Mouse (Mus musculus) embryonic facial prominence, embryonic 14.5 days (tissue): ENCODE results near the gene Ugt2a3. TPM values are rescaled to one million over a fixed set of nuclear protein-coding genes. Genes with fewer than 3 reads are reported as not detected.
"Not testable (repeated sequence)": the region's sequence is repeated elsewhere in the genome, so short reads cannot be mapped to it uniquely, and the experiment has no call there.

Experiments
- ATAC-seq: fragments of 200-750 bp; cut with Nextera tagmentation; 2 replicates; pipeline ENCODE4 v1.8.0; 2017; ENCODE audit warnings: low read depth, moderate number of reproducible peaks, moderate TSS enrichment
- DNase-seq: peaks from one replicate; pipeline ENCODE4 v3.0.0-alpha.2; 2015; ENCODE audit warnings: low spot score
- H3K27ac ChIP-seq: fragments of 300-500 bp; sonication (generic); replicated peaks from 2 replicates; pipeline ENCODE4 v1.5.1; 2014; ENCODE audit warnings: low read depth, mild to moderate bottlenecking, low read length, moderate library complexity
- H3K27me3 ChIP-seq: fragments of 300-500 bp; sonication (generic); replicated peaks from 2 replicates; pipeline ENCODE4 v1.6.1; 2014; ENCODE audit warnings: low read length; ENCODE audit not compliant: control insufficient read depth, insufficient read depth
- H3K36me3 ChIP-seq: fragments of 300-500 bp; sonication (generic); 2 replicates; pipeline ENCODE4 v1.6.1; 2014; ENCODE audit warnings: low read length, mixed read lengths; ENCODE audit not compliant: control insufficient read depth, insufficient read depth
- H3K4me1 ChIP-seq: fragments of 300-500 bp; sonication (generic); 2 replicates; pipeline ENCODE4 v1.6.1; 2014; ENCODE audit warnings: antibody characterized with exemption, low read length; ENCODE audit not compliant: control insufficient read depth, insufficient read depth
- H3K4me2 ChIP-seq: fragments of 300-500 bp; sonication (generic); 2 replicates; pipeline ENCODE4 v1.6.1; 2014; ENCODE audit warnings: low read depth, mild to moderate bottlenecking, low read length, moderate library complexity, mixed read lengths
- H3K4me3 ChIP-seq: fragments of 300-500 bp; sonication (generic); 2 replicates; pipeline ENCODE4 v1.5.1; 2014; ENCODE audit warnings: low read depth, mild to moderate bottlenecking, low read length
- H3K9ac ChIP-seq: fragments of 300-500 bp; sonication (generic); 2 replicates; pipeline ENCODE4 v1.6.1; 2014; ENCODE audit warnings: low read depth, mild to moderate bottlenecking, low read length, moderate library complexity, mixed read lengths
- H3K9me3 ChIP-seq: fragments of 300-500 bp; sonication (generic); 2 replicates; pipeline ENCODE4 v1.6.1; 2016; ENCODE audit warnings: low read length; ENCODE audit not compliant: control insufficient read depth
- WGBS: fragments of 180-500 bp; shearing (Covaris S2); extraction: QIAGEN DNeasy Blood & Tissue Kit; methylation state at CpG from one replicate; pipeline ENCODE4 v1.1.7; 2014; 5-methylcytosine and 5-hydroxymethylcytosine counted together
- polyA plus RNA-seq: library from polyadenylated mRNA; unstranded; fragments of >200 nt; fragmentation: Nextera tagmentation; extraction: Ambion mirVana; gene quantifications from 2 replicates; pipeline ENCODE4 v1.2.1, GENCODE M21; 2014

Gene Ugt2a3
- polyA plus RNA-seq, 1 experiment from 2014 or later, result not detected

DNA sequence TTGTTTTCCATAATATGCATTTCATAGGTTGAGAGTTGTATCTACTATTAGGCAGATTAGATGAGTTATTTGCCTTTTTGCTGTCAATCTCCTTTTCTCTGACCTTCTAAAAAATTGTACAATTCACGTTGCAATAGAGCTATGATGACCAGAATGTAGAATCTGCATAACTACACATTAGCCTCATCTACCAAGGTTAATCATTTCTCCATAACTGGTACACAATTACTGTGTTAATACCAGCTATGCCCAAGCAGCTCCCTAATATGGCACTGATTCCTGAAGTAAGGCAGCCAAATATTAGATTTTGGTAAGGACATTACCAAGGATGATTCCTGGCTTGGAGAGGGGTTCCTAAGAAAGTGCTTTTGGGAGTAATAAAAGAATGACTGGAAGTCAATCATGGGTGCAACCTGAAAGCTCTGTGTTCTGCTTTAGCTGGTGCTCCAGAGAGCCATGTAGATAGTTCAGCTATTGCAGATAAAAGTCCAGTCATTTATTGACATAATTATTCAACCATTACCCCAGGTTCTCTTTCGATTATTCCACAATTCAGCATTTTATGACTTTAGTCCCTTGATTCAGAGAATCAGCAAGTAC is 10.6 kb upstream of the Ugt2a3 start:
- H3K9me3 ChIP-seq, H3K4me2 ChIP-seq, H3K4me3 ChIP-seq, H3K9ac ChIP-seq, H3K36me3 ChIP-seq, H3K4me1 ChIP-seq, H3K27ac ChIP-seq, ATAC-seq, H3K27me3 ChIP-seq, DNase-seq: not testable (repeated sequence)
- 67% methylated on average over 2 of the region's 2 CpGs for WGBS

- H3K27me3 ChIP-seq, result no peaks in the 10 kb centered on the region
- ATAC-seq, result no peak
These were observed 3.5 kb upstream of the Ugt2a3 start for GRCm38 (mm10) chr5:87340461-87340860.

DNA sequence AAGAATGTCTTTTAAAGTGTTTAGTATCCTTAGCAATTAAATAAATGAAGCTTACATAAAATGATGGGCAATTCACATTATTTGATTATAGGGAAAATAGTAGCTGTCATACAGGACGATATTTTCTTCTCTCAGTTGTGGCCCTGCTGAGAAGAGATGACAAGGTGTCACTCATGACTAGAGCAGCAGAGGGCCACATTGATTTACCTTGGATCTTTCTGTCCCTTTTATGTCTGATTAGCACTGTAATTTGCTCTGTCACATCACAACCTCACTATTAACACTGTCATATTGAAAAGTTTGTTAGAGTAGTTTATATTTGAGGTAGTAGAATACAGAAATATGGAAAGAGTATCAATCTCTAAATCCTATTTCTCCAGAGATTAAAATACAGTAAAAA is 1.8 kb downstream of the Ugt2a3 start:
- DNase-seq, result no peak

More at GRCm38 (mm10) chr5:87340461-87340860, 3.5 kb upstream of the Ugt2a3 start:
- no peak for DNase-seq
- Histone ChIP-seq H3K9ac (no peak overlapping the region), H3K36me3 (no peaks in the 10 kb centered on the region), H3K4me2 (no peak overlapping the region), H3K4me3 (no peak overlapping the region), H3K27ac (no peak overlapping the region), H3K4me1 (no peaks in the 10 kb centered on the region), H3K9me3 (no peaks in the 10 kb centered on the region)
- 89% methylated on average over 5 of the region's 5 CpGs for WGBS

GRCm38 (mm10) chr5:87333584-87333983 is 3.4 kb downstream of the Ugt2a3 start:
- no peaks in the 10 kb centered on the region for H3K36me3 ChIP-seq
- DNase-seq, result peak; percentile 14

More for the DNA sequence above, 1.8 kb downstream of the Ugt2a3 start:
- no peaks in the 10 kb centered on the region for H3K4me1 ChIP-seq
- H3K9me3 ChIP-seq, result no peaks in the 10 kb centered on the region
- 61% methylated on average over 1 of the region's 1 CpGs for WGBS
- H3K4me2 ChIP-seq, result no peak overlapping the region
- H3K36me3 ChIP-seq, result no peaks in the 10 kb centered on the region
- no peak overlapping the region for H3K27ac ChIP-seq
- no peak overlapping the region for H3K9ac ChIP-seq
- no peak for ATAC-seq
- H3K4me3 ChIP-seq, result no peak overlapping the region
- H3K27me3 ChIP-seq, result no peaks in the 10 kb centered on the region

DNA sequence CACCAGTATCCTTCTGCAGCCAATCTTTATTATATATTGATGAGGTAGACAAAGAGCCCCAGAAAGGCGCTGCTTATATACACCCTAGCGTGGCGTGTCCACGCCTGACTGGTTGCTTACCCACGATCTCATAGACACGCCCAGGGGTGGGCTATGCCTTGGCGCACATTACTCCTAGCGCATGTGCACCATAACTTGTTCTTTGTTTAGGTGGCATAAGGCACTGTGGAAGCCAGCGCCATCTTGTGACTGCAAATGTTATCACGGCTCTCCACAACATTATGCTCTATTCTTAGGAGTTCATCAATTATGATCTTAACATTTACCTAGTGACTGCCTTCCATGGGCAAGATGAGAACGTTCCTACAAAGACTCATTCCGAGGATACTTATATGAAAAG is 25.6 kb downstream of the Ugt2a3 start:
- 95% methylated on average over 12 of the region's 12 CpGs for WGBS
- no peaks in the 10 kb centered on the region for H3K36me3 ChIP-seq
- no peak overlapping the region for H3K9ac ChIP-seq
- H3K27ac ChIP-seq, result no peak overlapping the region
- no peaks in the 10 kb centered on the region for H3K4me1 ChIP-seq
- H3K9me3 ChIP-seq, result no peaks in the 10 kb centered on the region
- ATAC-seq, result no peak
- H3K27me3 ChIP-seq, result no peaks in the 10 kb centered on the region
- H3K4me3 ChIP-seq, result no peak overlapping the region
- DNase-seq, result no peak
- H3K4me2 ChIP-seq, result no peak overlapping the region

More at GRCm38 (mm10) chr5:87333584-87333983, 3.4 kb downstream of the Ugt2a3 start:
- Histone ChIP-seq H3K4me2 (no peak overlapping the region), H3K27ac (no peak overlapping the region), H3K27me3 (no peaks in the 10 kb centered on the region), H3K9me3 (no peaks in the 10 kb centered on the region), H3K4me3 (no peak overlapping the region), H3K9ac (no peak overlapping the region), H3K4me1 (no peaks in the 10 kb centered on the region)
- 51% methylated on average over 3 of the region's 3 CpGs for WGBS
- ATAC-seq, result no peak

DNA sequence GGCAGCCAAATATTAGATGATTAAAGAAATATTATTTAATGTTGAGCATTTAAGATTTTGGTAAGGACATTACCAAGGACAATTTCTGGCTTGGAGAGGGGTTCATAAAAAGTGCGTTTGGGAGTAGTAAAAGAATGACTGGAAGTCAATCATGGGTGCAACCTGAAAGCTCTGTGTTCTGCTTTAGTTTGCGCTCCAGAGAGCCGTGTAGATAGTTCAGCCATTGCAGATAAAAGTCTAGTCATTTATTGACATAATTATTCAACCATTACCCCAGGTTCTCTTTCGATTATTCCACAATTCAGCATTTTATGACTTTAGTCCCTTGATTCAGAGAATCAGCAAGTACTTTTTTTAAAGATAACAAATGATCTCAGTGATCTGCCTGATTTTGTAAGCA is 50.8 kb downstream of the Ugt2a3 start:
- not testable (repeated sequence) for H3K4me2 ChIP-seq, H3K27me3 ChIP-seq, H3K36me3 ChIP-seq, ATAC-seq, H3K9ac ChIP-seq, H3K9me3 ChIP-seq, H3K4me3 ChIP-seq, H3K27ac ChIP-seq, H3K4me1 ChIP-seq, DNase-seq
- WGBS, result 81% methylated on average over 4 of the region's 4 CpGs

GRCm38 (mm10) chr5:87275986-87276385 is 61.0 kb downstream of the Ugt2a3 start:
- not testable (repeated sequence) for H3K4me2 ChIP-seq, H3K27ac ChIP-seq, H3K27me3 ChIP-seq, H3K36me3 ChIP-seq, DNase-seq, H3K4me3 ChIP-seq, H3K9me3 ChIP-seq, H3K4me1 ChIP-seq, H3K9ac ChIP-seq, ATAC-seq
- WGBS, result 88% methylated on average over 4 of the region's 4 CpGs

GRCm38 (mm10) chr5:87275581-87275980 is 61.4 kb downstream of the Ugt2a3 start:
- ATAC-seq (no peak), DNase-seq (no peak)
- Histone ChIP-seq H3K27ac (no peak overlapping the region), H3K9me3 (no peaks in the 10 kb centered on the region), H3K4me3 (no peak overlapping the region), H3K9ac (no peak overlapping the region), H3K36me3 (no peaks in the 10 kb centered on the region), H3K4me1 (no peaks in the 10 kb centered on the region), H3K27me3 (no peaks in the 10 kb centered on the region), H3K4me2 (no peak overlapping the region)
- WGBS, result 83% methylated on average over 6 of the region's 6 CpGs
